Mouse (Mus musculus): Measurements from ENCODE around the gene Sptbn1. TPM values are rescaled to one million over a fixed set of nuclear protein-coding genes. Genes with fewer than 3 reads are reported as not detected.

Gene Sptbn1
- 278 TPM for polyA plus RNA-seq (2014; fragmentation: Illumina TruSeq; extraction: RNeasy Lipid Tissue Mini Kit (QIAGEN cat#74804))

GRCm38 (mm10) chr11:30267892-30268647 lies at the start of gene Sptbn1:
TSS of gene Sptbn1 (minus strand) at chr11:30268175.

Other genes with a start within 250 kb of the Sptbn1 start
- gene Eml6, start 242.1 kb downstream of the Sptbn1 start, polyA plus RNA-seq (2014; fragmentation: Illumina TruSeq; extraction: RNeasy Lipid Tissue Mini Kit (QIAGEN cat#74804)) = 4.5 TPM
- gene 4930505A04Rik, start 203.7 kb upstream of the Sptbn1 start, polyA plus RNA-seq (2014; fragmentation: Illumina TruSeq; extraction: RNeasy Lipid Tissue Mini Kit (QIAGEN cat#74804)) = 2.3 TPM

Measured in ovary, adult 10 weeks (tissue).